Mouse (Mus musculus): ENCODE data around the gene Lsr.

DNA sequence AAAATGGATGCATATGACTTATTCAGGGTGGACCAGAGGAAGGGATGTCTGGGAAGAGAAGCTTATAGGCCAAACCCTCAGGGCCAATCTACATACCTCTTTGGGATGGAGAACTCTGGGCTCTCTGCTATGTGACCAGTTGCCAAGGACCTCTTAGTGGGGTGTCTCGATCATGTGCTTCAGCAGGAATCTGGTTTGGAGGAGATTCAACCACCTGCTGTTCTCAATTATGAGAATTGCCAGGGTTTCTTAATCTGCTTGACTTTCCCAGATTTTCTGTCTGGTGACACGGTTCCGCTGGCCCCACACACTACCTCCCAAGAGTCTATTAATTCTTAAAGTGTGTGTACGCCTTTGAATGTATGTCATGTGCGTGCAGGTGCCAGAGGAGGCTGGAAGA, 20.7 kb upstream of the Lsr start:
- TF ChIP-seq CTCF (IDR thresholded peaks at IDR 0.05; ENCODE audit: borderline replicate concordance, insufficient read depth, low read length): no peak
- no peak for TF ChIP-seq POLR2A (IDR thresholded peaks at IDR 0.05; ENCODE audit: low read depth, low read length)
